Mouse (Mus musculus): ENCODE data around the gene Phrf1. TPM values are rescaled to one million over a fixed set of nuclear protein-coding genes. Genes with fewer than 3 reads are reported as not detected.

Phrf1 gene
- polyA plus RNA-seq (2021; fragmentation: Nextera tagmentation), result 17.9 and 20.5 TPM in 2 replicates
- long read RNA-seq, experiment 1, full-length matches to known transcripts, result 9 of 72 reads
- long read RNA-seq, experiment 1, partial matches to known transcripts, result 38 of 72 reads
- long read RNA-seq, experiment 1, other reads (novel, unspliced or antisense), result 25 of 72 reads
- long read RNA-seq, experiment 2, partial matches to known transcripts, result 13 of 23 reads
- long read RNA-seq, experiment 2, other reads (novel, unspliced or antisense), result 7 of 23 reads

GRCm38 (mm10) chr7:141228279-141229067, at the start of gene Phrf1:
Gene Phrf1, plus strand, starts transcription at chr7:141228784.

GRCm38 (mm10) chr7:141193948-141194347, 34.6 kb upstream of the Phrf1 start, which contains the start of the genes Hras and Lrrc56:
Gene Hras, minus strand, starts transcription at chr7:141194005.
Gene Lrrc56, plus strand, starts transcription at chr7:141194157.

GRCm38 (mm10) chr7:141213605-141214235, 14.9 kb upstream of the Phrf1 start, which contains the start of gene Lmntd2:
Gene Lmntd2, minus strand, starts transcription at chr7:141214080.

GRCm38 (mm10) chr7:141215101-141215879, 13.3 kb upstream of the Phrf1 start, which contains the start of gene Rassf7:
Gene Rassf7, plus strand, starts transcription at chr7:141215860.

GRCm38 (mm10) chr7:141265739-141266561, 37.4 kb downstream of the Phrf1 start, which contains the start of gene Irf7:
Gene Irf7, minus strand, starts transcription at chr7:141266481.

GRCm38 (mm10) chr7:141276546-141276945, 48.0 kb downstream of the Phrf1 start, which contains the start of gene Cdhr5:
Gene Cdhr5, minus strand, starts transcription at chr7:141276786.

GRCm38 (mm10) chr7:141278766-141279590, 50.4 kb downstream of the Phrf1 start, which contains the start of gene Sct:
Gene Sct, minus strand, starts transcription at chr7:141279133.

GRCm38 (mm10) chr7:141291921-141292582, 63.5 kb downstream of the Phrf1 start, which contains the start of gene Drd4:
Gene Drd4, plus strand, starts transcription at chr7:141292006.

Other genes with a start within 250 kb of the Phrf1 start
- gene Ifitm3, start 218.0 kb upstream of the Phrf1 start, polyA plus RNA-seq (2021; fragmentation: Nextera tagmentation), result 54.3 and 69.5 TPM in 2 replicates
- 0.44 and 1.1 TPM in 2 replicates for gene Ifitm6, start 210.9 kb upstream of the Phrf1 start, polyA plus RNA-seq (2021; fragmentation: Nextera tagmentation)
- gene Gm17387, start 199.7 kb upstream of the Phrf1 start, polyA plus RNA-seq (2021; fragmentation: Nextera tagmentation), result not detected in 2 replicates
- gene B4galnt4, start 167.7 kb upstream of the Phrf1 start, polyA plus RNA-seq (2021; fragmentation: Nextera tagmentation), result 19.2 and 19.7 TPM in 2 replicates
- 0.23 TPM in 1 of 2 replicates, not detected in the other for gene Pkp3, start 150.6 kb upstream of the Phrf1 start, polyA plus RNA-seq (2021; fragmentation: Nextera tagmentation)
- gene Sigirr, start 128.2 kb upstream of the Phrf1 start, polyA plus RNA-seq (2021; fragmentation: Nextera tagmentation), result 2.1 TPM in 2 replicates
- gene Ano9, start 111.0 kb upstream of the Phrf1 start, polyA plus RNA-seq (2021; fragmentation: Nextera tagmentation), result not detected in 2 replicates
- 33.2 and 42.7 TPM in 2 replicates for gene Ptdss2, start 106.4 kb upstream of the Phrf1 start, polyA plus RNA-seq (2021; fragmentation: Nextera tagmentation)
- gene Rnh1, start 55.9 kb upstream of the Phrf1 start, polyA plus RNA-seq (2021; fragmentation: Nextera tagmentation), result 51.2 and 65.7 TPM in 2 replicates
- 68.2 and 284 TPM in 2 replicates for gene Hras, start 34.8 kb upstream of the Phrf1 start, polyA plus RNA-seq (2021; fragmentation: Nextera tagmentation)
- gene Lrrc56, start 34.6 kb upstream of the Phrf1 start, polyA plus RNA-seq (2021; fragmentation: Nextera tagmentation), result 3.4 and 3.9 TPM in 2 replicates
- gene Lmntd2, start 14.7 kb upstream of the Phrf1 start, polyA plus RNA-seq (2021; fragmentation: Nextera tagmentation), result not detected in 2 replicates
- 1.9 and 2.6 TPM in 2 replicates for gene Rassf7, start 12.9 kb upstream of the Phrf1 start, polyA plus RNA-seq (2021; fragmentation: Nextera tagmentation)
- gene Irf7, start 37.7 kb downstream of the Phrf1 start, polyA plus RNA-seq (2021; fragmentation: Nextera tagmentation), result 2.1 and 4.0 TPM in 2 replicates
- not detected in 2 replicates for gene Cdhr5, start 48.0 kb downstream of the Phrf1 start, polyA plus RNA-seq (2021; fragmentation: Nextera tagmentation)
- gene Sct, start 50.3 kb downstream of the Phrf1 start, polyA plus RNA-seq (2021; fragmentation: Nextera tagmentation), result 0.45 and 0.78 TPM in 2 replicates
- 0.55 and 0.61 TPM in 2 replicates for gene Drd4, start 63.2 kb downstream of the Phrf1 start, polyA plus RNA-seq (2021; fragmentation: Nextera tagmentation)
- 54.9 and 58.5 TPM in 2 replicates for gene Deaf1, start 98.9 kb downstream of the Phrf1 start, polyA plus RNA-seq (2021; fragmentation: Nextera tagmentation)
- 33.0 and 33.7 TPM in 2 replicates for gene Tmem80, start 99.0 kb downstream of the Phrf1 start, polyA plus RNA-seq (2021; fragmentation: Nextera tagmentation)
- gene Eps8l2, start 110.1 kb downstream of the Phrf1 start, polyA plus RNA-seq (2021; fragmentation: Nextera tagmentation), result 3.2 and 5.2 TPM in 2 replicates
- 241 and 260 TPM in 2 replicates for gene Taldo1, start 163.4 kb downstream of the Phrf1 start, polyA plus RNA-seq (2021; fragmentation: Nextera tagmentation)
- gene Gatd1, start 185.4 kb downstream of the Phrf1 start, polyA plus RNA-seq (2021; fragmentation: Nextera tagmentation), result 38.8 and 54.8 TPM in 2 replicates
- 211 and 240 TPM in 2 replicates for gene Cend1, start 200.7 kb downstream of the Phrf1 start, polyA plus RNA-seq (2021; fragmentation: Nextera tagmentation)
- gene Slc25a22, start 209.1 kb downstream of the Phrf1 start, polyA plus RNA-seq (2021; fragmentation: Nextera tagmentation), result 82.6 and 134 TPM in 2 replicates
- 0.28 and 0.41 TPM in 2 replicates for gene Pidd1, start 215.2 kb downstream of the Phrf1 start, polyA plus RNA-seq (2021; fragmentation: Nextera tagmentation)
- 2,138 and 2,186 TPM in 2 replicates for gene Rplp2, start 218.6 kb downstream of the Phrf1 start, polyA plus RNA-seq (2021; fragmentation: Nextera tagmentation)
- 14.2 and 16.1 TPM in 2 replicates for gene Pnpla2, start 226.4 kb downstream of the Phrf1 start, polyA plus RNA-seq (2021; fragmentation: Nextera tagmentation)
- 3.8 and 5.6 TPM in 2 replicates for gene Cracr2b, start 232.3 kb downstream of the Phrf1 start, polyA plus RNA-seq (2021; fragmentation: Nextera tagmentation)
- gene Cd151, start 238.6 kb downstream of the Phrf1 start, polyA plus RNA-seq (2021; fragmentation: Nextera tagmentation), result 19.9 and 43.0 TPM in 2 replicates
- gene Polr2l, start 246.3 kb downstream of the Phrf1 start, polyA plus RNA-seq (2021; fragmentation: Nextera tagmentation), result 81.1 and 93.5 TPM in 2 replicates
- 24.3 and 26.7 TPM in 2 replicates for gene Tspan4, start 246.5 kb downstream of the Phrf1 start, polyA plus RNA-seq (2021; fragmentation: Nextera tagmentation)

All from left cerebral cortex, adult 6 months (tissue).